9 mouse cellular contexts compared by ENCODE assay signal in the genomic region with DNA sequence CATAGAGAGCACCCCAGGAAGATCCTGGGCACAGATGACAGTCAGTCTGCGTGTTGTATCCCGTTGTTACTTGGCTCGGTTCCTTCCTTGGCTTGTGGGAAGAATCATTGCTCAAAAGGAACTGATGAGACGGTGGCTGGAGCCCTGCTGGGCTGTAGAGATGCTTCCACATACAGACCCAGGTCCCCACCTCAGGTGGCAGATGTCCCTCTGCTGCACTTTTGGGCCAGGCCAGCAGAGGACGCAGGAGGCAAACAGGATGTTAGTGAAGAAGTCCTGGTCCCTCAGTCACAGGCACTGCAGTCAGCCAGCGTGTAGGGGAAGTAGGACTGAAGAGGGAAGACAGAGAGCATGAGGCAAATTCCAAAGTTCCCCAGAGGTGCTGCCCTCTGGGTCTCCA. TPM values are rescaled to one million over a fixed set of nuclear protein-coding genes. Genes with fewer than 3 reads are reported as not detected.
A peak's percentile ranks its signal among the peaks of the same experiment; 100 is the strongest.
DNase-seq lines count a peak whose midpoint lies in the region; ATAC-seq and TF ChIP-seq lines count a peak whose summit lies in the region.
"Had no signal": no experiment of that assay in that cellular context is flagged by ENCODE, and none has a peak within 500 bp of the region (broad histone marks: within the 10 kb centered on the region; RNA-seq: fewer than 3 reads in every experiment).

No protein-coding gene starts in this region.

- H3K4me1 ChIP-seq in hindbrain, postnatal 0 days (ENCODE audit: insufficient read depth, low read length): no peaks in the 10 kb centered on the region
- peaks cover 16% of the 10 kb centered on the region for H3K4me1 ChIP-seq in hindbrain, embryonic 12.5 days
- H3K4me1 ChIP-seq in ES-E14 (ENCODE audit: control insufficient read depth in 2 of 2, insufficient read depth in 2 of 2, low read length in 2 of 2, poor library complexity in 1 of 2): peaks cover 3 to 4% of the 10 kb centered on the region in 2 experiments; a peak in 2 of 4 replicates
- H3K4me1 ChIP-seq in spleen, adult 2 months (ENCODE audit: control insufficient read depth, insufficient read depth, insufficient read length): no peaks in the 10 kb centered on the region; the same call in 1 of the 2 replicates
- peaks cover 9% of the 10 kb centered on the region for H3K4me1 ChIP-seq in forebrain, embryonic 12.5 days

- H3K36me3 ChIP-seq in hindbrain, postnatal 0 days (ENCODE audit: insufficient read depth, low read length): peaks cover 20% of the 10 kb centered on the region
- peaks cover 70% of the 10 kb centered on the region for H3K36me3 ChIP-seq in hindbrain, embryonic 12.5 days
- H3K36me3 ChIP-seq in ES-E14 (ENCODE audit: control insufficient read depth, insufficient read depth, low read length, poor library complexity, severe bottlenecking): peaks cover 41% of the 10 kb centered on the region
- H3K36me3 ChIP-seq in spleen, adult 2 months (ENCODE audit: control insufficient read depth, insufficient read depth, low read length): peaks cover 30% of the 10 kb centered on the region
- peaks cover 73% of the 10 kb centered on the region for H3K36me3 ChIP-seq in forebrain, embryonic 12.5 days (replicated peaks)

- no peaks in the 10 kb centered on the region for H3K9me3 ChIP-seq in hindbrain, postnatal 0 days (ENCODE audit: low read length)
- H3K9me3 ChIP-seq in hindbrain, embryonic 12.5 days (replicated peaks): no peaks in the 10 kb centered on the region
- H3K9me3 ChIP-seq in ES-E14 (ENCODE audit: control insufficient read depth, insufficient read depth, low read depth, low read length): no peaks in the 10 kb centered on the region
- 0 out of 2 replicates have a peak, but pooled peaks cover 5% of the 10 kb centered on the region for H3K9me3 ChIP-seq in forebrain, embryonic 12.5 days

- in situ Hi-C loops in ES-E14 (cut with MboI; ENCODE audit: low sequenced_read_pairs in 2 of 2, unreplicated experiment in 2 of 2): loop anchor here in 1 of 2 experiments (10.0 kb wide), 2 partner anchors 99 to 369 kb away; partner anchors contain the start of genes Socs1 and Tnp2

- no peak overlapping the region for H3K4me2 ChIP-seq in hindbrain, postnatal 0 days (ENCODE audit: low read depth, low read length)
- no peak overlapping the region for H3K4me2 ChIP-seq in hindbrain, embryonic 12.5 days (replicated peaks)
- no peak overlapping the region for H3K4me2 ChIP-seq in forebrain, embryonic 12.5 days

- no peak overlapping the region for H3K4me3 ChIP-seq in hindbrain, postnatal 0 days (ENCODE audit: low read length)
- no peak overlapping the region for H3K4me3 ChIP-seq in hindbrain, embryonic 12.5 days
- H3K4me3 ChIP-seq in ES-E14 (ENCODE audit: insufficient read depth in 1 of 2, low read depth in 1 of 2, low read length in 2 of 2, poor library complexity in 1 of 2, severe bottlenecking in 1 of 2): no peak overlapping the region
- no peak overlapping the region for H3K4me3 ChIP-seq in layer of hippocampus, adult 2 months
- H3K4me3 ChIP-seq in spleen, adult 2 months (ENCODE audit: extremely low read depth, insufficient read depth, insufficient read length): no peak overlapping the region
- no peak overlapping the region for H3K4me3 ChIP-seq in forebrain, embryonic 12.5 days (replicated peaks)

- peak; percentile 72 for TF ChIP-seq CTCF in hindbrain, postnatal 0 days (IDR thresholded peaks at IDR 0.05; ENCODE audit: low read depth)
- peak; percentile 82 for TF ChIP-seq CTCF in layer of hippocampus, adult 2 months (conservative IDR thresholded peaks at IDR 0.05)
- peak; percentile 77; the same call in 1 of the 2 replicates for TF ChIP-seq CTCF in spleen, adult 2 months (IDR thresholded peaks at IDR 0.05; ENCODE audit: extremely low read depth, insufficient read depth, insufficient read length, insufficient replicate concordance)

- H3K27ac ChIP-seq in hindbrain, postnatal 0 days: no peak overlapping the region
- no peak overlapping the region for H3K27ac ChIP-seq in hindbrain, embryonic 12.5 days
- no peak overlapping the region for H3K27ac ChIP-seq in ES-E14 (ENCODE audit: insufficient read depth, low read depth, low read length, poor library complexity, severe bottlenecking)
- H3K27ac ChIP-seq in layer of hippocampus, adult 2 months: no peak overlapping the region
- peak overlapping the region; percentile 18; the same call in 1 of the 2 replicates for H3K27ac ChIP-seq in spleen, adult 2 months (ENCODE audit: insufficient read depth, low read length)
- H3K27ac ChIP-seq in forebrain, embryonic 12.5 days: no peak overlapping the region

- no peak for ATAC-seq in hindbrain, postnatal 0 days
- ATAC-seq in hindbrain, embryonic 12.5 days (ENCODE audit: low FRiP score): no peak
- ATAC-seq in forebrain, embryonic 12.5 days (ENCODE audit: low FRiP score): no peak

- no peak overlapping the region for H3K9ac ChIP-seq in hindbrain, postnatal 0 days (replicated peaks; ENCODE audit: low read length)
- H3K9ac ChIP-seq in hindbrain, embryonic 12.5 days: no peak overlapping the region
- no peak overlapping the region for H3K9ac ChIP-seq in ES-E14 (ENCODE audit: insufficient read depth, low read depth, low read length, poor library complexity, severe bottlenecking)
- no peak overlapping the region for H3K9ac ChIP-seq in forebrain, embryonic 12.5 days

- WGBS in hindbrain, postnatal 0 days: 65% methylated on average over 6 of the region's 6 CpGs
- WGBS in hindbrain, embryonic 12.5 days: 80% methylated on average over 6 of the region's 6 CpGs
- WGBS in spleen, adult 2 months: 76% methylated on average over 6 of the region's 6 CpGs
- WGBS in forebrain, embryonic 12.5 days: 74% methylated on average over 6 of the region's 6 CpGs

- peak; percentile 32 for DNase-seq in hindbrain, postnatal 0 days (ENCODE audit: low spot score)
- peak; percentile 38 for DNase-seq in ES-E14 (ENCODE audit: low read depth, low spot score)
- DNase-seq in cerebellum, adult 9-10 months: peak; percentile 86
- DNase-seq in layer of hippocampus, adult 2 months (ENCODE audit: low spot score in 2 of 2): peak; percentile 39 to 44
- peak; percentile 25 to 84 for DNase-seq in spleen, adult 2 months (ENCODE audit: low read depth in 1 of 2, low spot score in 2 of 2)
- no peak for DNase-seq in ovary, adult 18-20 months (ENCODE audit: low spot score)

- TF ChIP-seq POLR2A in spleen, adult 2 months (IDR thresholded peaks at IDR 0.05; ENCODE audit: low read depth, low read length): no peak

- no peaks in the 10 kb centered on the region for H3K27me3 ChIP-seq in hindbrain, postnatal 0 days (ENCODE audit: insufficient read depth, low read length)
- H3K27me3 ChIP-seq in hindbrain, embryonic 12.5 days: no peaks in the 10 kb centered on the region
- no peaks in the 10 kb centered on the region for H3K27me3 ChIP-seq in spleen, adult 2 months (ENCODE audit: control insufficient read depth, insufficient read depth, low read length)
- H3K27me3 ChIP-seq in forebrain, embryonic 12.5 days: no peaks in the 10 kb centered on the region

TF ChIP-seq in ES-E14, 5 proteins besides CTCF, POLR2A, EP300 and RAD21:
- TF ChIP-seq CHD2 (IDR thresholded peaks at IDR 0.05; ENCODE audit: low read depth, low read length): no peak
- no peak for TF ChIP-seq ZNF384 (IDR thresholded peaks at IDR 0.05; ENCODE audit: low read depth, low read length)
- TF ChIP-seq HCFC1 (IDR thresholded peaks at IDR 0.05; ENCODE audit: borderline replicate concordance, insufficient read depth, low read length): no peak
- no peak; the same call in 1 of the 2 replicates for TF ChIP-seq ZC3H11A (IDR thresholded peaks at IDR 0.05; ENCODE audit: borderline replicate concordance, low read depth, low read length)
- no peak for TF ChIP-seq MAFK (IDR thresholded peaks at IDR 0.05; ENCODE audit: insufficient read depth, low read depth, low read length)

RNA-seq across cellular contexts. Expression of gene Nubp1, which starts 4.2 kb away (rescaled TPM):
- total RNA-seq in hindbrain, postnatal 0 days (2014; rRNA removed): 29.0 and 41.7 TPM in 2 replicates
- polyA plus RNA-seq in hindbrain, postnatal 0 days (2015; fragmentation: Nextera tagmentation; extraction: Ambion mirVana): 32.4 and 32.9 TPM in 2 replicates
- polyA plus RNA-seq in hindbrain, embryonic 12.5 days (2016; fragmentation: Nextera tagmentation; extraction: Ambion mirVana): 50.7 and 57.6 TPM in 2 replicates
- 53.5 and 67.4 TPM in 2 replicates for total RNA-seq in ES-E14 (2012; rRNA removed)
- 10 to 100 TPM; 15.5 to 17.8 TPM for total RNA-seq in layer of hippocampus, adult 2 months (2021)
- 38.6 and 40.3 TPM in 2 replicates for polyA plus RNA-seq in spleen, adult 2 months (2012; rRNA removed)
- 54.3 and 57.9 TPM in 2 replicates for polyA plus RNA-seq in forebrain, embryonic 12.5 days (2016; fragmentation: Nextera tagmentation; extraction: Ambion mirVana)

RNA-seq across cellular contexts. Expression of gene Tekt5, which starts 20.7 kb away (rescaled TPM):
- total RNA-seq in hindbrain, postnatal 0 days (2014; rRNA removed): 8.6 and 10.2 TPM in 2 replicates
- polyA plus RNA-seq in hindbrain, postnatal 0 days (2015; fragmentation: Nextera tagmentation; extraction: Ambion mirVana): 24.7 and 28.2 TPM in 2 replicates
- 0.75 and 0.91 TPM in 2 replicates for polyA plus RNA-seq in hindbrain, embryonic 12.5 days (2016; fragmentation: Nextera tagmentation; extraction: Ambion mirVana)
- total RNA-seq in ES-E14 (2012; rRNA removed): 0.11 and 0.22 TPM in 2 replicates
- 1 to 10 TPM; 6.1 to 7.4 TPM for total RNA-seq in layer of hippocampus, adult 2 months (2021)
- 0.08 and 0.14 TPM in 2 replicates for polyA plus RNA-seq in spleen, adult 2 months (2012; rRNA removed)
- 0.14 and 0.18 TPM in 2 replicates for polyA plus RNA-seq in forebrain, embryonic 12.5 days (2016; fragmentation: Nextera tagmentation; extraction: Ambion mirVana)
- total RNA-seq: adrenal gland, adult 18-20 months had no signal

RNA-seq across cellular contexts. Expression of gene Tvp23a, which starts 31.2 kb away (rescaled TPM):
- 58.2 and 75.5 TPM in 2 replicates for total RNA-seq in hindbrain, postnatal 0 days (2014; rRNA removed)
- 36.9 and 38.5 TPM in 2 replicates for polyA plus RNA-seq in hindbrain, postnatal 0 days (2015; fragmentation: Nextera tagmentation; extraction: Ambion mirVana)
- 34.1 TPM in 2 replicates for polyA plus RNA-seq in hindbrain, embryonic 12.5 days (2016; fragmentation: Nextera tagmentation; extraction: Ambion mirVana)
- 2.3 and 2.5 TPM in 2 replicates for total RNA-seq in ES-E14 (2012; rRNA removed)
- 10 to 100 TPM; 26.2 to 27.2 TPM for total RNA-seq in layer of hippocampus, adult 2 months (2021)
- 0.29 and 0.32 TPM in 2 replicates for polyA plus RNA-seq in spleen, adult 2 months (2012; rRNA removed)
- 35.0 and 36.8 TPM in 2 replicates for polyA plus RNA-seq in forebrain, embryonic 12.5 days (2016; fragmentation: Nextera tagmentation; extraction: Ambion mirVana)

Comparison
In these comparisons a context has a peak if more than half of its experiments do, and no peak if none do; other contexts are left out.
1. RNA of gene Tekt5, which starts 20.7 kb away (polyA plus RNA-seq): 24.7 to 28.2 TPM in hindbrain, postnatal 0 days; 0.75 to 0.91 TPM in hindbrain, embryonic 12.5 days, 0.14 to 0.18 TPM in forebrain, embryonic 12.5 days and 0.08 to 0.14 TPM in spleen, adult 2 months; every median in the first group is over 10 times any median in the second.
2. RNA of gene Tvp23a, which starts 31.2 kb away (polyA plus RNA-seq): 36.9 to 38.5 TPM in hindbrain, postnatal 0 days, 35.0 to 36.8 TPM in forebrain, embryonic 12.5 days and 34.1 TPM in hindbrain, embryonic 12.5 days; 0.29 to 0.32 TPM in spleen, adult 2 months; every median in the first group is over 10 times any median in the second.
3. Peak in every context shown above with its lines, with median percentiles within 50 percentile points of each other: CTCF ChIP-seq.